Comparison of ENCODE assay signal across 13 mouse cellular contexts in genomic region chr4:95729142-95729826, GRCm38 (mm10).
DNase-seq lines count a peak whose midpoint lies in the region; ATAC-seq and TF ChIP-seq lines count a peak whose summit lies in the region.
"Had no signal": no experiment of that assay in that cellular context is flagged by ENCODE, and none has a peak within 500 bp of the region (broad histone marks: within the 10 kb centered on the region; RNA-seq: fewer than 3 reads in every experiment).

No protein-coding gene starts in this region.

- H3K27ac ChIP-seq in heart, adult 2 months = no peak overlapping the region
- H3K27ac ChIP-seq in lung, embryonic 14.5 days (ENCODE audit: low read depth) = no peak overlapping the region; the same call in 1 of the 2 replicates
- H3K27ac ChIP-seq in forebrain, embryonic 16.5 days (ENCODE audit: low read length) = peak overlapping the region; percentile 33
- H3K27ac ChIP-seq: hindbrain, embryonic 14.5 days; midbrain, embryonic 10.5 days had no signal

- H3K4me1 ChIP-seq in heart, adult 2 months (ENCODE audit: control insufficient read depth, insufficient read depth, low read length) = peaks cover 4% of the 10 kb centered on the region
- peaks cover 10% of the 10 kb centered on the region; the same call in 1 of the 2 replicates for H3K4me1 ChIP-seq in lung, embryonic 14.5 days (ENCODE audit: insufficient read depth)
- H3K4me1 ChIP-seq in forebrain, embryonic 16.5 days (replicated peaks; ENCODE audit: control insufficient read depth, insufficient read depth, low read length) = peaks cover 13% of the 10 kb centered on the region

- no peaks in the 10 kb centered on the region; the same call in 1 of the 2 replicates for H3K36me3 ChIP-seq in heart, adult 2 months (ENCODE audit: control insufficient read depth, insufficient read depth, low read length)
- H3K36me3 ChIP-seq in lung, embryonic 14.5 days (ENCODE audit: insufficient read depth) = no peaks in the 10 kb centered on the region
- no peaks in the 10 kb centered on the region for H3K36me3 ChIP-seq in forebrain, embryonic 16.5 days (ENCODE audit: control insufficient read depth, insufficient read depth)
- H3K36me3 ChIP-seq: midbrain, embryonic 10.5 days had no signal

- 0 out of 2 replicates have a peak, but pooled peaks have one; percentile 10 for TF ChIP-seq CTCF in heart, adult 2 months (IDR thresholded peaks at IDR 0.05)
- no peak for TF ChIP-seq CTCF in lung, embryonic 14.5 days (IDR thresholded peaks at IDR 0.05; ENCODE audit: low read depth)

- no peaks in the 10 kb centered on the region for H3K27me3 ChIP-seq in heart, adult 2 months (ENCODE audit: control insufficient read depth, insufficient read depth, low read length)
- H3K27me3 ChIP-seq in lung, embryonic 14.5 days (ENCODE audit: insufficient read depth, low read length) = no peaks in the 10 kb centered on the region
- H3K27me3 ChIP-seq in forebrain, embryonic 16.5 days (replicated peaks; ENCODE audit: control insufficient read depth, insufficient read depth, low read length) = no peaks in the 10 kb centered on the region

- intact Hi-C loops in heart, adult 2 months (cut with DNase I) = loop anchor here (10.0 kb wide), 1 partner anchor 564 kb away; no protein-coding TSS in a partner anchor

- no peak overlapping the region for H3K9ac ChIP-seq in heart, adult 2 months (ENCODE audit: low read depth, low read length)
- no peak overlapping the region for H3K9ac ChIP-seq in lung, embryonic 14.5 days
- H3K9ac ChIP-seq in forebrain, embryonic 16.5 days (replicated peaks; ENCODE audit: low read depth, low read length) = no peak overlapping the region
- H3K9ac ChIP-seq: hindbrain, embryonic 14.5 days had no signal

- 44% methylated on average over 3 of the region's 3 CpGs for WGBS in heart, adult 2 months
- 42% methylated on average over 3 of the region's 3 CpGs for WGBS in lung, embryonic 14.5 days
- 17% methylated on average over 3 of the region's 3 CpGs for WGBS in forebrain, embryonic 16.5 days

- no peak for TF ChIP-seq EP300 in heart, adult 2 months (IDR thresholded peaks at IDR 0.05; ENCODE audit: insufficient read depth, low read depth, low read length)

- no peak for TF ChIP-seq POLR2A in heart, adult 2 months (IDR thresholded peaks at IDR 0.05; ENCODE audit: insufficient read depth, low read depth, low read length)

- H3K9me3 ChIP-seq in lung, embryonic 14.5 days (ENCODE audit: low read depth, low read length) = no peaks in the 10 kb centered on the region
- no peaks in the 10 kb centered on the region for H3K9me3 ChIP-seq in forebrain, embryonic 16.5 days (ENCODE audit: control insufficient read depth, low read length)
- H3K9me3 ChIP-seq: midbrain, embryonic 10.5 days had no signal

- DNase-seq in heart, adult 2 months = no peak
- no peak for DNase-seq in heart, adult 8-10 months (ENCODE audit: low spot score)
- peak; percentile 33 for DNase-seq in lung, embryonic 14.5 days
- DNase-seq in lung, postnatal 10 days = no peak
- DNase-seq in brain, adult 2 months (ENCODE audit: low read depth, low spot score) = peak; percentile 37
- no peak for DNase-seq in adrenal gland, postnatal 36 days
- DNase-seq: cerebellum, adult 9-10 months; kidney, postnatal 14 days; liver had no signal

- H3K4me3 ChIP-seq in heart, adult 2 months = no peak overlapping the region
- no peak overlapping the region for H3K4me3 ChIP-seq in lung, embryonic 14.5 days (ENCODE audit: low read depth, low read length)
- no peak overlapping the region for H3K4me3 ChIP-seq in forebrain, embryonic 16.5 days (replicated peaks; ENCODE audit: low read length)
- H3K4me3 ChIP-seq: midbrain, embryonic 10.5 days had no signal

- no peaks in the 10 kb centered on the region for H3K79me2 ChIP-seq in heart, adult 2 months (replicated peaks; ENCODE audit: control insufficient read depth, insufficient read depth, low read length)

- no peak overlapping the region for H3K4me2 ChIP-seq in lung, embryonic 14.5 days
- no peak overlapping the region for H3K4me2 ChIP-seq in forebrain, embryonic 16.5 days (ENCODE audit: low read length)
- H3K4me2 ChIP-seq: hindbrain, embryonic 14.5 days had no signal

- ATAC-seq in lung, embryonic 14.5 days (ENCODE audit: insufficient read depth) = no peak
- ATAC-seq in forebrain, embryonic 16.5 days = peak; percentile 41; the same call in 1 of the 2 replicates
- ATAC-seq: lung, postnatal 0 days had no signal

Comparison
In these comparisons a context has a peak if more than half of its experiments do, and no peak if none do; other contexts are left out.
1. DNase-seq: peak in lung, embryonic 14.5 days (single experiment) and brain, adult 2 months (single experiment); none in heart, adult 2 months (0 of 2), heart, adult 8-10 months (single experiment), lung, postnatal 10 days (single experiment) and adrenal gland, postnatal 36 days (0 of 2).